17 mouse cellular contexts compared by ENCODE assay signal in the genomic region with DNA sequence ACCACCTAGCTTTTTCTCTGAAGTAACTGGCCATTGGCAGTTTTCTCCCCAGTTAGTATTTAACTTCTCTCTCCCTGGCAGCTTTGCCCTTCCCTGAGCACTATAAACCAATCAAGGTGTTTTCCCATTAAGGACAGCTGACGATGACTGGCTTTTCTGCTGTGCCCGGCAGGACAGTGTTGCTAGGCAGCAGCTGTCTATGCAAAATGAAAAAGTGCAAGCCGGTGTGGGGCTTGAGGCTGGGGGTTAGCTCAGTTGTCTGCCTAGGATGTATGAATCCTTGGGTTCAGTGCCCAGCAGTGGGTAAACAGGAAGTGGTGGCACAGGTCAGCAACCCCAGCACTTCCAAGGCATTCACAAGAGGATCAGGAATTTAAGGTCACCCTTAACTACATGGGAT.
A peak's percentile ranks its signal among the peaks of the same experiment; 100 is the strongest.
DNase-seq lines count a peak whose midpoint lies in the region; ATAC-seq and TF ChIP-seq lines count a peak whose summit lies in the region.
"Had no signal": no experiment of that assay in that cellular context is flagged by ENCODE, and none has a peak within 500 bp of the region (broad histone marks: within the 10 kb centered on the region; RNA-seq: fewer than 3 reads in every experiment).

No protein-coding gene starts in this region.

- H3K27ac ChIP-seq in intestine, postnatal 0 days (ENCODE audit: low read depth, low read length), result no peak overlapping the region
- H3K27ac ChIP-seq in intestine, embryonic 15.5 days, result no peak overlapping the region
- no peak overlapping the region for H3K27ac ChIP-seq in midbrain, postnatal 0 days (ENCODE audit: low read depth, low read length)
- H3K27ac ChIP-seq: forebrain, embryonic 15.5 days; gastrocnemius, adult 2 months; heart, adult 2 months; limb, embryonic 12.5 days; liver, embryonic 14.5 days; neural tube, embryonic 12.5 days had no signal

- no peak for TF ChIP-seq CTCF in intestine, postnatal 0 days (IDR thresholded peaks at IDR 0.05; ENCODE audit: low read depth)
- no peak for TF ChIP-seq CTCF in midbrain, postnatal 0 days (IDR thresholded peaks at IDR 0.05)

- intact Hi-C loops in gastrocnemius, postnatal 14 days (cut with DNase I; ENCODE audit: low total_unique reads), result no loop called here

- no peak overlapping the region for H3K4me2 ChIP-seq in intestine, postnatal 0 days (replicated peaks; ENCODE audit: low read depth)
- H3K4me2 ChIP-seq in intestine, embryonic 15.5 days (replicated peaks), result no peak overlapping the region
- H3K4me2 ChIP-seq in midbrain, postnatal 0 days (ENCODE audit: low read depth, low read length, poor library complexity, severe bottlenecking), result no peak overlapping the region
- H3K4me2 ChIP-seq: forebrain, embryonic 15.5 days; limb, embryonic 12.5 days; neural tube, embryonic 12.5 days had no signal

- H3K4me1 ChIP-seq in intestine, postnatal 0 days (replicated peaks; ENCODE audit: control insufficient read depth, insufficient read depth, low read length), result no peaks in the 10 kb centered on the region
- H3K4me1 ChIP-seq in intestine, embryonic 15.5 days (replicated peaks), result no peaks in the 10 kb centered on the region
- 0 out of 2 replicates have a peak, but pooled peaks cover 6% of the 10 kb centered on the region for H3K4me1 ChIP-seq in midbrain, postnatal 0 days (ENCODE audit: insufficient read depth, low read length)
- H3K4me1 ChIP-seq: forebrain, embryonic 15.5 days; neural tube, embryonic 12.5 days had no signal

- no peak overlapping the region for H3K9ac ChIP-seq in intestine, postnatal 0 days (ENCODE audit: low read depth, low read length)
- no peak overlapping the region for H3K9ac ChIP-seq in intestine, embryonic 15.5 days
- no peak overlapping the region for H3K9ac ChIP-seq in midbrain, postnatal 0 days (replicated peaks; ENCODE audit: low read length, poor library complexity, severe bottlenecking)
- H3K9ac ChIP-seq: forebrain, embryonic 15.5 days; limb, embryonic 12.5 days; liver, embryonic 14.5 days; neural tube, embryonic 12.5 days had no signal

- H3K36me3 ChIP-seq in intestine, postnatal 0 days (ENCODE audit: control insufficient read depth, insufficient read depth), result no peaks in the 10 kb centered on the region
- no peaks in the 10 kb centered on the region for H3K36me3 ChIP-seq in intestine, embryonic 15.5 days
- no peaks in the 10 kb centered on the region for H3K36me3 ChIP-seq in midbrain, postnatal 0 days (ENCODE audit: insufficient read depth, low read length)
- H3K36me3 ChIP-seq: forebrain, embryonic 15.5 days; limb, embryonic 12.5 days; neural tube, embryonic 12.5 days had no signal

- 17% methylated on average over 3 of the region's 3 CpGs for WGBS in intestine, postnatal 0 days
- 14% methylated on average over 3 of the region's 3 CpGs for WGBS in intestine, embryonic 15.5 days
- WGBS in midbrain, postnatal 0 days, result 15% methylated on average over 3 of the region's 3 CpGs

- H3K9me3 ChIP-seq in intestine, postnatal 0 days (ENCODE audit: control insufficient read depth), result no peaks in the 10 kb centered on the region
- no peaks in the 10 kb centered on the region for H3K9me3 ChIP-seq in intestine, embryonic 15.5 days
- H3K9me3 ChIP-seq in midbrain, postnatal 0 days (ENCODE audit: low read length), result no peaks in the 10 kb centered on the region
- H3K9me3 ChIP-seq: forebrain, embryonic 15.5 days; limb, embryonic 12.5 days; neural tube, embryonic 12.5 days had no signal

- ATAC-seq in intestine, postnatal 0 days, result peak; percentile 47; the same call in 1 of the 2 replicates
- ATAC-seq in intestine, embryonic 15.5 days, result no peak
- ATAC-seq in midbrain, postnatal 0 days (ENCODE audit: low FRiP score), result no peak
- ATAC-seq: forebrain, embryonic 15.5 days had no signal

- DNase-seq in 3T3-L1 (ENCODE audit: low read depth, low spot score), result peak; percentile 43
- DNase-seq in embryo, embryonic 10.5 days (ENCODE audit: low spot score), result peak; percentile 13
- peak; percentile 29 for DNase-seq in midbrain, postnatal 0 days (ENCODE audit: low spot score)
- DNase-seq in gastrocnemius, postnatal 14 days, result no peak
- DNase-seq in natural killer cell, adult 2 months (ENCODE audit: low spot score in 2 of 2), result no peak
- DNase-seq: cerebellum, adult 9-10 months; gastrocnemius, adult 2 months; heart, adult 2 months; lung, postnatal 10 days; retina, postnatal 1 day; thymus, postnatal 36 days had no signal

- no peak overlapping the region for H3K4me3 ChIP-seq in intestine, postnatal 0 days (ENCODE audit: low read depth, low read length)
- H3K4me3 ChIP-seq in intestine, embryonic 15.5 days (replicated peaks), result no peak overlapping the region
- H3K4me3 ChIP-seq in midbrain, postnatal 0 days (ENCODE audit: low read depth, low read length), result no peak overlapping the region
- H3K4me3 ChIP-seq: forebrain, embryonic 15.5 days; gastrocnemius, adult 2 months; heart, adult 2 months; limb, embryonic 12.5 days; neural tube, embryonic 12.5 days had no signal

- no peaks in the 10 kb centered on the region for H3K27me3 ChIP-seq in intestine, postnatal 0 days (replicated peaks; ENCODE audit: control insufficient read depth, insufficient read depth, low read length)
- no peaks in the 10 kb centered on the region for H3K27me3 ChIP-seq in intestine, embryonic 15.5 days (replicated peaks)
- H3K27me3 ChIP-seq in midbrain, postnatal 0 days (ENCODE audit: insufficient read depth, low read length), result no peaks in the 10 kb centered on the region
- H3K27me3 ChIP-seq: forebrain, embryonic 15.5 days; limb, embryonic 12.5 days; neural tube, embryonic 12.5 days had no signal

Comparison
In these comparisons a context has a peak if more than half of its experiments do, and no peak if none do; other contexts are left out.
1. DNase-seq: peak in 3T3-L1 (single experiment), embryo, embryonic 10.5 days (single experiment) and midbrain, postnatal 0 days (single experiment); none in gastrocnemius, postnatal 14 days (single experiment) and natural killer cell, adult 2 months (0 of 2).